Mouse (Mus musculus): ENCODE measurements at regions not wholly inside any gene's neighbourhood (a gene's known extent, or its start where the extent isn't known, plus 50 kb on each side); places are given as distances from the start of the nearest gene placed in this dataset.
A peak's percentile ranks its signal among the peaks of the same experiment; 100 is the strongest.
"Not testable (repeated sequence)": the region's sequence is repeated elsewhere in the genome, so short reads cannot be mapped to it uniquely, and the experiment has no call there.

- DNase-seq, result no peak
Measured at GRCm38 (mm10) chr10:96254250-96254862, 118.0 kb downstream of the Gm5426 start.

GRCm38 (mm10) chr10:96257935-96258334 lies 121.5 kb downstream of the Gm5426 start:
- DNase-seq, result no peak

GRCm38 (mm10) chr10:96259242-96259641 lies 122.8 kb downstream of the Gm5426 start:
- no peak for DNase-seq

- DNase-seq, result no peak
Measured at GRCm38 (mm10) chr10:96259648-96260047, 123.2 kb downstream of the Gm5426 start.

GRCm38 (mm10) chr10:96263544-96263943 lies 127.1 kb downstream of the Gm5426 start:
- no peak for DNase-seq

- DNase-seq, result peak; percentile 27
Measured at GRCm38 (mm10) chr10:96264433-96264832, 128.0 kb downstream of the Gm5426 start.

GRCm38 (mm10) chr10:96264866-96265265 lies 128.5 kb downstream of the Gm5426 start:
- peak; percentile 58 for DNase-seq

- DNase-seq, result peak; percentile 9
Measured at GRCm38 (mm10) chr10:96266100-96266735, 129.8 kb downstream of the Gm5426 start.

- DNase-seq, result no peak
Measured at GRCm38 (mm10) chr10:96267603-96268002, 131.2 kb downstream of the Gm5426 start.

- no peak for DNase-seq
Measured at GRCm38 (mm10) chr10:96273607-96274365, 137.4 kb downstream of the Gm5426 start.

GRCm38 (mm10) chr10:96280149-96280548 lies 143.7 kb downstream of the Gm5426 start:
- no peak for DNase-seq

- no peak for DNase-seq
Measured at GRCm38 (mm10) chr10:96285407-96286093, 149.1 kb downstream of the Gm5426 start.

- DNase-seq, result no peak
Measured at GRCm38 (mm10) chr10:96286094-96286485, 149.7 kb downstream of the Gm5426 start.

- DNase-seq, result not testable (repeated sequence)
Measured at GRCm38 (mm10) chr10:96289005-96289404, 152.6 kb downstream of the Gm5426 start.

GRCm38 (mm10) chr10:96293622-96294021 lies 157.2 kb downstream of the Gm5426 start:
- DNase-seq, result no peak

- DNase-seq, result peak; percentile 24
Measured at GRCm38 (mm10) chr10:96294666-96295065, 158.3 kb downstream of the Gm5426 start.

GRCm38 (mm10) chr10:96297658-96298057 lies 161.3 kb downstream of the Gm5426 start:
- no peak for DNase-seq

GRCm38 (mm10) chr10:96298566-96298965 lies 162.2 kb downstream of the Gm5426 start:
- peak; percentile 16 for DNase-seq

GRCm38 (mm10) chr10:96305701-96306100 lies 169.3 kb downstream of the Gm5426 start:
- DNase-seq, result no peak

- peak; percentile 42 for DNase-seq
Measured at GRCm38 (mm10) chr10:96308713-96309445, 172.5 kb downstream of the Gm5426 start.

- DNase-seq, result no peak
Measured at GRCm38 (mm10) chr10:96309766-96310165, 173.4 kb downstream of the Gm5426 start.

- DNase-seq, result no peak
Measured at GRCm38 (mm10) chr10:96325297-96325696, 188.9 kb downstream of the Gm5426 start.
